Mouse (Mus musculus) liver, adult 2 months (tissue): ENCODE measurements at regions not wholly inside any gene's neighbourhood (a gene's known extent, or its start where the extent isn't known, plus 50 kb on each side); places are given as distances from the start of the nearest gene placed in this dataset.

Experiments used
- DNase-seq: peaks from one replicate; pipeline ENCODE4 v3.0.0-alpha.2; 2011; ENCODE audit warnings: low read depth, low spot score; ENCODE audit errors: extremely low read depth
- H3K27ac ChIP-seq: fragments of 200-500 bp; replicated peaks from 2 replicates; pipeline ENCODE4 v1.5.1; 2012; ENCODE audit warnings: low read depth, mild to moderate bottlenecking, control low read depth, inconsistent platforms, low read length; ENCODE audit not compliant: insufficient read depth
- H3K27me3 ChIP-seq: fragments of 200-500 bp; 2 replicates; pipeline ENCODE4 v1.6.1; 2012; ENCODE audit warnings: mild to moderate bottlenecking, moderate library complexity, low read length, inconsistent platforms; ENCODE audit not compliant: control insufficient read depth, insufficient read depth
- H3K36me3 ChIP-seq: fragments of 200-500 bp; 2 replicates; pipeline ENCODE4 v1.6.1; 2012; ENCODE audit warnings: low read length, inconsistent platforms; ENCODE audit not compliant: control insufficient read depth, insufficient read depth
- H3K4me1 ChIP-seq: fragments of 200-500 bp; 2 replicates; pipeline ENCODE4 v1.6.1; 2011; ENCODE audit warnings: low read length; ENCODE audit not compliant: control insufficient read depth, insufficient read depth
- H3K4me3 ChIP-seq: fragments of 200-500 bp; 2 replicates; pipeline ENCODE4 v1.5.1; 2011; ENCODE audit warnings: low read depth, mild to moderate bottlenecking, control low read depth, low read length, moderate library complexity; ENCODE audit not compliant: insufficient read depth
- H3K79me2 ChIP-seq: fragments of 200-500 bp; 2 replicates; pipeline ENCODE4 v1.6.1; 2012; ENCODE audit warnings: inconsistent platforms, mild to moderate bottlenecking, low read length, moderate library complexity; ENCODE audit not compliant: control insufficient read depth, insufficient read depth
- H3K9ac ChIP-seq: fragments of 200-500 bp; 2 replicates; pipeline ENCODE4 v1.6.1; 2012; ENCODE audit warnings: low read depth, mild to moderate bottlenecking, control low read depth, inconsistent platforms, low read length
- CTCF ChIP-seq: fragments of 200-500 bp; IDR thresholded peaks from 2 replicates; pipeline ENCODE4 v1.5.1; 2011; ENCODE audit warnings: low read depth, low read length, control low read depth
- POLR2A ChIP-seq: fragments of 200-500 bp; IDR thresholded peaks from 2 replicates; pipeline ENCODE4 v1.6.1; 2011; ENCODE audit warnings: low read length, control low read depth; ENCODE audit not compliant: insufficient read depth; ENCODE audit errors: extremely low read depth
- WGBS: fragments of 180-500 bp; shearing (Covaris S2); methylation state at CpG from one replicate; pipeline ENCODE4 v1.1.7; 2018; 5-methylcytosine and 5-hydroxymethylcytosine counted together

DNA sequence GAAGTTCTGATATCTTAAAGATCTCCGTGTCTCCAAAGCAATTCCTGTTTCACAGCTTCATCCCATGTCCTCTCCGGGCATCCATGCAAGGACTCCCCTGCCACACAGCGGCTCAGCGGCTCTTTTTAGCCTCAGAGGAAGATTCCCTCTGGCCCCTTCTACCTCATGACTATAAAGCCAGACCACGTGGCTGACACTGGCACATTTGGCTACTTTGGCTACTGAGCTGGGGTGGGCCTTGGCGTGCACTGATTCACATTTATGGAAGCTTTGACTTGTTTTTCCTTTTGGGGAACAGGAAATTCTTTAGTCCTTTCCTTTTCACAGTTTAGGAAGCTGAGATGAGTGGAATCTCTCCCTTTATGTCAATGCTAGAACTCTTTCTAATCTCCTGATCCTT lies 83.5 kb downstream of the Spry2 start:
- Histone ChIP-seq H3K79me2 (no peaks in the 10 kb centered on the region), H3K4me1 (peaks cover 6% of the 10 kb centered on the region), H3K4me3 (no peak overlapping the region), H3K27me3 (peaks cover 3% of the 10 kb centered on the region; the same call in 1 of the 2 replicates), H3K9ac (no peak overlapping the region), H3K27ac (no peak overlapping the region), H3K36me3 (no peaks in the 10 kb centered on the region)
- 96% methylated on average over 6 of the region's 6 CpGs for WGBS
- no peak for TF ChIP-seq CTCF
- DNase-seq = no peak

GRCm38 (mm10) chr14:105805762-105806161 lies 90.9 kb downstream of the Spry2 start:
- Histone ChIP-seq H3K9ac (no peak overlapping the region), H3K4me1 (no peaks in the 10 kb centered on the region), H3K27ac (no peak overlapping the region), H3K79me2 (no peaks in the 10 kb centered on the region), H3K36me3 (no peaks in the 10 kb centered on the region), H3K4me3 (no peak overlapping the region), H3K27me3 (no peaks in the 10 kb centered on the region)
- TF ChIP-seq POLR2A = no peak
- no peak for TF ChIP-seq CTCF
- WGBS = 94% methylated on average over 6 of the region's 6 CpGs
- DNase-seq = no peak

GRCm38 (mm10) chr14:105805362-105805761 lies 91.3 kb downstream of the Spry2 start:
- Histone ChIP-seq H3K79me2 (no peaks in the 10 kb centered on the region), H3K27ac (no peak overlapping the region), H3K27me3 (no peaks in the 10 kb centered on the region), H3K4me1 (no peaks in the 10 kb centered on the region), H3K4me3 (no peak overlapping the region), H3K9ac (no peak overlapping the region), H3K36me3 (no peaks in the 10 kb centered on the region)
- no peak for DNase-seq
- TF ChIP-seq POLR2A (no peak), CTCF (no peak)
- WGBS = 85% methylated on average over 5 of the region's 5 CpGs

DNA sequence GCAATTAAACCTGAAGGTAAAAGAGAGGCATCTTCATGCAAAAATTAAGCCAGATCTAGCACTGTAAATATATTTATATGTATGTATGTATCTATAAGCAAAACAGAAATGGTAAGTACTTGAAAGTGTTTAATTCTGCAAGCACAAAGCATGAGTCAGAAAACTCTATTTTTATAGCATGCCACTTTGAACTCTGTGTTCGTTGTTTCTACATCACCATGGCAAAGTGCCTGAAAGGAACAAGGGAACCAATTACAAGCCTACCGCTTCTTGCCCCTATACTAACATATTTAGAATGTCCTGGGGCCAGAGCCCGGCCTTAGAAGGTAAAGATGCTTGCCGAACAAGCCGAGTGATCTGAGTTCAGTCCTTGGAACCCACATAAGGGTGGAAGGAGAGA lies 91.9 kb downstream of the Spry2 start:
- Histone ChIP-seq H3K27me3 (no peaks in the 10 kb centered on the region), H3K4me1 (no peaks in the 10 kb centered on the region), H3K27ac (no peak overlapping the region), H3K4me3 (no peak overlapping the region), H3K9ac (no peak overlapping the region), H3K36me3 (no peaks in the 10 kb centered on the region), H3K79me2 (no peaks in the 10 kb centered on the region)
- no peak for TF ChIP-seq POLR2A
- WGBS = 80% methylated on average over 5 of the region's 5 CpGs
- DNase-seq = no peak

DNA sequence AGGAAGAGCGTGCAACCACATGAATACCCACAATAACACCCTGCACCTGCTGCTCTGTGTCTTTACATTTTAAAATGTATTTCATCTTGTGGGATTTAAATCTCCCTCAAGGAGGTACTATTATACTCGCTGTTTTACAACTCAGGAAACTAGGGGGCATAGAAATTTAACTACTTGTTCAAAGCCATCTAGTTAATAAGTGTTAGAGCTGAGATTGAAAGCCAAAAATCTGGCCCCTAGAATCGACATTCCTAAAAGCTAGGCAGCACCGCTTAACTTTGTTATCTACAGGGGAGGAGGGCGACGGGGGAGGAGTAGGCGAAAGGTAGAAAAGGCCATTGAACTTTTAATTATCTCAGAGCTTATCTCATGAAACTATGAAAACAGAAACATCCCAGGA lies 93.3 kb downstream of the Spry2 start:
- Histone ChIP-seq H3K9ac (no peak overlapping the region), H3K4me3 (no peak overlapping the region), H3K36me3 (no peaks in the 10 kb centered on the region), H3K79me2 (no peaks in the 10 kb centered on the region), H3K27me3 (no peaks in the 10 kb centered on the region), H3K4me1 (no peaks in the 10 kb centered on the region), H3K27ac (no peak overlapping the region)
- no peak for TF ChIP-seq POLR2A
- TF ChIP-seq CTCF = no peak
- 19% methylated on average over 7 of the region's 7 CpGs for WGBS
- peak; percentile 59 for DNase-seq

GRCm38 (mm10) chr14:105802529-105803280 lies 93.9 kb downstream of the Spry2 start:
- WGBS = 9% methylated on average over 18 of the region's 18 CpGs
- no peaks in the 10 kb centered on the region for H3K36me3 ChIP-seq
- DNase-seq = peak; percentile 68
- H3K27ac ChIP-seq = no peak overlapping the region
- TF ChIP-seq POLR2A = no peak
- TF ChIP-seq CTCF = no peak
- H3K27me3 ChIP-seq = no peaks in the 10 kb centered on the region
- H3K4me1 ChIP-seq = no peaks in the 10 kb centered on the region
- H3K4me3 ChIP-seq = no peak overlapping the region
- H3K79me2 ChIP-seq = no peaks in the 10 kb centered on the region
- no peak overlapping the region for H3K9ac ChIP-seq
